Mouse (Mus musculus): ENCODE data around the gene Tnfrsf13b.
"Not testable (repeated sequence)": the region's sequence is repeated elsewhere in the genome, so short reads cannot be mapped to it uniquely, and the experiment has no call there.

Gene Tnfrsf13b

DNA sequence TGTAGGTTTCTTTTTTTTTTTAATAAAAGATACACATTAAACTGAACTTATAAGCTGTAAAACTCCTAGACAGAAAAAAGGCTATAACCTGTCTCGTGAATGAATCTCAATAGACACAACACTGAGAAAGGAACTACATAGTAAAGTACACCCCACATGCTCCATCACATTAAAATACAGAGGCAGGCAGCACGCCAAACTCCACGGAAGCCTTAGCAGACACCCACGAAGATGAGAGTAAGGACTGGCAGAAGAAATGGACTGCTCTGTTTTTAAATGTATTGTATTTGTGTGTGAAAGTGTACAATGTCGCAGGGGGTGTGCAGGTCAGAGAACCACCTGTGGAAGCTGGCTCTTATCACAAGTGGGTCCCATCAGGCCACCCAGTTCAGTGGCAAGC, 43.6 kb downstream of the Tnfrsf13b start:
- DNase-seq (ENCODE audit: low spot score in 2 of 2) = no peak

- DNase-seq (ENCODE audit: low spot score in 2 of 2) = not testable (repeated sequence)
Measured at GRCm38 (mm10) chr11:61173477-61173876, 46.9 kb downstream of the Tnfrsf13b start.

DNA sequence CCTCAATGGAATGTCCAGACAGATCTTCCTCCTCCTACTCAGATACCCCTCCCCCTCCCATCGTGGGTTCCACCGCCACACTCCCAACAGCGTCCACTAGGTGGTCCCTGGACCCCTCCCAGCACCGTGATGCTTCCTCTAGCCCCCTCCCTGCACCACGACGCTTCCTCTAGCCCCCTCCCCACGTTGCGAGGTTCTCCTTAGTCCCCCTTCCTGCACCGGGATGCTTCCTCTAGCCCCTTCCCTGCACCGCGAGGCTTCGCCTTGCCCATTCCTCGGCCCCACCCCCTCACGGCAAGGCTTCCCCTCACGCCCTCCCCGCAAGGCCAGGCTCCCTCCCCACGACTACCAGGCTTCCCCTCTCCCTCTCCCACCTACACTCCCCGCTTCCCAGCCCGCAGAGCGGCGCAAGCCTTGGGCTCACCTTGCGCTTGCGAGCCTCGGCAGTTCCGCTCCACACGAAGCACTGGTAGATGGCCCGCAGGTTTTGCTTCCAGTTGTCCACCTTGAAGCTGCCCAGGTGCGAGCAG, 47.8 kb downstream of the Tnfrsf13b start:
- no peak for DNase-seq (ENCODE audit: low spot score in 2 of 2)

- DNase-seq (ENCODE audit: low spot score in 2 of 2) = peak; percentile 98 to 99
Measured at GRCm38 (mm10) chr11:61174821-61175658, 48.5 kb downstream of the Tnfrsf13b start, which contains the start of gene Usp22. TSS of gene Usp22 (minus strand) at chr11:61175055.

- no peak for DNase-seq (ENCODE audit: low spot score in 2 of 2)
Measured at GRCm38 (mm10) chr11:61175778-61176177, 49.2 kb downstream of the Tnfrsf13b start.

DNA sequence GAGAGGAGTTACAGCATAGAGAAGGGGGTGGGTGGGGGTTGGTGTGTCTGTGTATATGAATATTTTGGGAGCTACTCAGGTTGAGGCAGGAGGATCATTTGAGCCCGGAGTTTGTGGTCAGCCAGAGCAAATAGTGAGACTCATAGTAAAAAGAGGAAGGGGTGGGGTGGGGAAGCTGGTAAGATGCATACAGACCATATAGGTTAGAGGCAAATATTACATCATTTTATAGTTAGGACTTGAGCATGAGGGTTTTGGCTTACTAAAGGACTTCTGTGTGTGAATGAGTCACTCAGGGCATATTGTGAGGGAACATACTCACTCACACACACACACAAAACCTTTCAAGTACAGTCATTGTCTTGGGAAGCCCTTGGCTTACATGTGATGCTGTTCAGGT, 49.8 kb downstream of the Tnfrsf13b start:
- no peak for DNase-seq (ENCODE audit: low spot score in 2 of 2)

DNA sequence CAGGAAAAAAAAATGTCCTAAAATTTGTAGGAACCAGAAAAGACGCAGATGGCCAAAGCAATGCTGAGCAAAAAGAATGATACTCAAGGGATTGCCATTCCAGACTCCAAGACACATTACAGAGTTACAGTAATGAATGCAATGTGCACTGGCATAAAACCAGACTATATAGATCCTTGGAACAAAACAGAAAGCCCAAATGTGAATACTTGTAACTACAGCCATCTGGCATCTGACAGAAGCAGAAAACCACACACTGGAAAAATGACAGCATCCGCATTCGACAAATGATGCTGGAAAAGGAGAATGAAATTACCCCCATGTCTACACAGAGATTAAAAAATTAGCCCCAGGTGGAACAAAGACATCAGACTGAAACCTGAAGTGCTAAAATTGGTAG, 53.8 kb downstream of the Tnfrsf13b start:
- DNase-seq (ENCODE audit: low spot score in 2 of 2) = no peak

- no peak for DNase-seq (ENCODE audit: low spot score in 2 of 2)
Measured at GRCm38 (mm10) chr11:61181624-61182023, 55.1 kb downstream of the Tnfrsf13b start.

GRCm38 (mm10) chr11:61183820-61184219, 57.3 kb downstream of the Tnfrsf13b start:
- no peak for DNase-seq (ENCODE audit: low spot score in 2 of 2)

GRCm38 (mm10) chr11:61190776-61191175, 64.2 kb downstream of the Tnfrsf13b start:
- DNase-seq (ENCODE audit: low spot score in 2 of 2) = no peak

- DNase-seq (ENCODE audit: low spot score in 2 of 2) = not testable (repeated sequence)
Measured at GRCm38 (mm10) chr11:61192123-61192522, 65.6 kb downstream of the Tnfrsf13b start.

- DNase-seq (ENCODE audit: low spot score in 2 of 2) = no peak
Measured at GRCm38 (mm10) chr11:61192779-61193178, 66.2 kb downstream of the Tnfrsf13b start.

GRCm38 (mm10) chr11:61193392-61193791, 66.8 kb downstream of the Tnfrsf13b start:
- DNase-seq (ENCODE audit: low spot score in 2 of 2) = peak; percentile 77 to 82

- DNase-seq (ENCODE audit: low spot score in 2 of 2) = no peak
Measured at GRCm38 (mm10) chr11:61196616-61197353, 70.2 kb downstream of the Tnfrsf13b start.

GRCm38 (mm10) chr11:61197935-61198334, 71.4 kb downstream of the Tnfrsf13b start:
- no peak for DNase-seq (ENCODE audit: low spot score in 2 of 2)

All from urinary bladder, postnatal 36 days (tissue).